Mouse (Mus musculus): ENCODE measurements around the gene Sgms2.

- TF ChIP-seq GATA1 (IDR thresholded peaks at IDR 0.05; ENCODE audit: low read depth, low read length), result no peak
- TF ChIP-seq GABPA (IDR thresholded peaks at IDR 0.05; ENCODE audit: low read depth, low read length), result no peak
- no peak for TF ChIP-seq CTCF (IDR thresholded peaks at IDR 0.05 in 2 of 3, conservative IDR thresholded peaks at IDR 0.05 in 1 of 3; ENCODE audit: control insufficient read depth in 1 of 3, insufficient read depth in 1 of 3, low read depth in 2 of 3, low read length in 3 of 3, poor library complexity in 1 of 3, severe bottlenecking in 1 of 3)
- no peak for TF ChIP-seq CHD2 (IDR thresholded peaks at IDR 0.05; ENCODE audit: low read length)
- no peak for TF ChIP-seq POLR2A (IDR thresholded peaks at IDR 0.05; ENCODE audit: control insufficient read depth in 1 of 2, insufficient read depth in 1 of 2, low read depth in 1 of 2, low read length in 2 of 2, poor library complexity in 1 of 2)
- no peak for TF ChIP-seq MAFK (IDR thresholded peaks at IDR 0.05; ENCODE audit: borderline replicate concordance, low read depth, low read length)
- TF ChIP-seq MAX (IDR thresholded peaks at IDR 0.05; ENCODE audit: low read length), result no peak
- no peak for TF ChIP-seq E2F4 (IDR thresholded peaks at IDR 0.05; ENCODE audit: borderline replicate concordance, low read depth, low read length)
- no peak for TF ChIP-seq RAD21 (IDR thresholded peaks at IDR 0.05; ENCODE audit: low read depth, low read length)
- no peak for TF ChIP-seq POLR2AphosphoS2 (IDR thresholded peaks at IDR 0.05; ENCODE audit: low read length)
- TF ChIP-seq EP300 (IDR thresholded peaks at IDR 0.05; ENCODE audit: low read depth in 1 of 2, low read length in 2 of 2), result no peak
Observed at GRCm38 (mm10) chr3:131358205-131358604, 133.0 kb downstream of the Sgms2 start.
